Comparison of ENCODE assay signal across 8 mouse cellular contexts in genomic region chr12:80129531-80129930, GRCm38 (mm10). TPM values are rescaled to one million over a fixed set of nuclear protein-coding genes. Genes with fewer than 3 reads are reported as not detected.
DNase-seq lines count a peak whose midpoint lies in the region.

No protein-coding gene starts in this region.

- 92% methylated on average over 8 of the region's 8 CpGs for WGBS in limb, embryonic 10.5 days

- DNase-seq in kidney, adult 8-10 months, result peak; percentile 33 to 49
- no peak for DNase-seq in kidney, adult 11 months
- DNase-seq in limb, embryonic 10.5 days (ENCODE audit: low spot score), result no peak
- peak; percentile 37 for DNase-seq in spleen, adult 12 weeks (ENCODE audit: low spot score)
- DNase-seq in left cerebral cortex, postnatal 25 days (ENCODE audit: low spot score in 2 of 2), result no peak
- no peak for DNase-seq in urinary bladder, postnatal 25 days (ENCODE audit: low spot score)
- no peak for DNase-seq in layer of hippocampus, adult 18-20 months (ENCODE audit: low spot score in 2 of 2)

- H3K4me3 ChIP-seq in brown adipose tissue, adult 24 weeks (ENCODE audit: insufficient read depth, low read depth, low read length), result no peak overlapping the region
- no peak overlapping the region for H3K4me3 ChIP-seq in limb, embryonic 10.5 days

- peaks cover 35% of the 10 kb centered on the region for H3K4me1 ChIP-seq in brown adipose tissue, adult 24 weeks (ENCODE audit: control insufficient read depth, insufficient read depth, insufficient read length, low read length)
- peaks cover 40% of the 10 kb centered on the region for H3K4me1 ChIP-seq in limb, embryonic 10.5 days

- intact Hi-C loops in left cerebral cortex, postnatal 25 days (cut with DNase I), result no loop called here

- no peaks in the 10 kb centered on the region for H3K9me3 ChIP-seq in limb, embryonic 10.5 days (replicated peaks)

- 0 out of 2 replicates have a peak overlapping the region, but pooled peaks have one; percentile 20 for H3K27ac ChIP-seq in brown adipose tissue, adult 24 weeks (replicated peaks; ENCODE audit: low read depth, low read length)
- H3K27ac ChIP-seq in limb, embryonic 10.5 days, result peak overlapping the region; percentile 99

- H3K36me3 ChIP-seq in limb, embryonic 10.5 days, result peaks cover 18% of the 10 kb centered on the region

- no peaks in the 10 kb centered on the region for H3K27me3 ChIP-seq in limb, embryonic 10.5 days (ENCODE audit: low read depth, poor library complexity, severe bottlenecking)

RNA-seq across cellular contexts. Expression of gene Zfp36l1, which starts 16.7 kb away (rescaled TPM):
- polyA plus RNA-seq in brown adipose tissue, adult 24 weeks (2012; ENCODE audit: insufficient read depth, insufficient read length, missing spikeins), result 67.0 and 75.8 TPM in 2 replicates
- polyA plus RNA-seq in limb, embryonic 10.5 days (2016; fragmentation: Nextera tagmentation; extraction: Ambion mirVana), result 88.4 and 96.4 TPM in 2 replicates
- total RNA-seq in left cerebral cortex, postnatal 25 days (2021), result 10 to 100 TPM; 35.3 to 42.8 TPM
- total RNA-seq in layer of hippocampus, adult 18-20 months (2021), result 10 to 100 TPM; 40.0 to 53.4 TPM

Comparison
In these comparisons a context has a peak if more than half of its experiments do, and no peak if none do; other contexts are left out.
1. DNase-seq: peak in kidney, adult 8-10 months (2 of 2) and spleen, adult 12 weeks (single experiment); none in kidney, adult 11 months (single experiment), limb, embryonic 10.5 days (single experiment), left cerebral cortex, postnatal 25 days (0 of 2), urinary bladder, postnatal 25 days (single experiment) and layer of hippocampus, adult 18-20 months (0 of 2).